Mouse (Mus musculus): ENCODE measurements around the gene Wnt16. TPM values are rescaled to one million over a fixed set of nuclear protein-coding genes. Genes with fewer than 3 reads are reported as not detected.
A peak's percentile ranks its signal among the peaks of the same experiment; 100 is the strongest.

The Wnt16 gene
- polyA plus RNA-seq, 1 experiment from 2014 or later, result not detected

- Histone ChIP-seq H3K27me3 (ENCODE audit: control insufficient read depth, insufficient read depth, low read depth, low read length) (peaks cover 16% of the 10 kb centered on the region), H3K4me3 (ENCODE audit: low read depth, low read length) (no peak overlapping the region), H3K36me3 (ENCODE audit: control insufficient read depth, insufficient read depth) (no peaks in the 10 kb centered on the region), H3K9ac (ENCODE audit: low read depth, low read length) (no peak overlapping the region), H3K9me3 (replicated peaks; ENCODE audit: control insufficient read depth, low read length) (no peaks in the 10 kb centered on the region), H3K4me2 (ENCODE audit: low read depth, low read length) (no peak overlapping the region), H3K27ac (ENCODE audit: low read length) (no peak overlapping the region), H3K4me1 (ENCODE audit: control insufficient read depth, low read depth, low read length) (no peaks in the 10 kb centered on the region; the same call in 1 of the 2 replicates)
- no peak for ATAC-seq (ENCODE audit: low read depth)
- 57% methylated on average over 3 of the region's 3 CpGs for WGBS (ENCODE audit: insufficient replicate concordance)
Observed at GRCm38 (mm10) chr6:22293922-22294321, 5.9 kb downstream of the Wnt16 start.

DNA sequence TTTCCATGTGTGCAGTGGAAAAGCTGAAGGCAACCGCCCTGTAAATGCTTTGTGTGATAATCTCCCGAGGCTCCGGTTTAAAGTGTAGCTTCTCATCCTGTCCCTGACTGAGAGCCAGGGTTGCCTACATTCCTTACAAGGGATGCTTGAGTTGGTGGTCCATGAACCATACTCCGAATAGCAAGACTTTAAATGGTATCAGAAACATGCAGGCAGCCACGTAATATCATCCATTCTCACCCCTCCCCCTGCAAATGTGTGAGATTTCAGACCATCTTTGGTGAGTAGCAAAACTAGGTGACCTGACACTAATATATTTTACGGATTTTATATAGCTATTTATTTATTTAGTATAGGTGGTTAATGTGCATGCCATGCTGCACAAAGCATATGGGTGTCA, 9.0 kb downstream of the Wnt16 start:
- Histone ChIP-seq H3K27me3 (ENCODE audit: control insufficient read depth, insufficient read depth, low read depth, low read length) (no peaks in the 10 kb centered on the region), H3K9me3 (replicated peaks; ENCODE audit: control insufficient read depth, low read length) (no peaks in the 10 kb centered on the region), H3K9ac (ENCODE audit: low read depth, low read length) (no peak overlapping the region), H3K4me1 (ENCODE audit: control insufficient read depth, low read depth, low read length) (no peaks in the 10 kb centered on the region), H3K4me3 (ENCODE audit: low read depth, low read length) (no peak overlapping the region), H3K36me3 (ENCODE audit: control insufficient read depth, insufficient read depth) (no peaks in the 10 kb centered on the region), H3K4me2 (ENCODE audit: low read depth, low read length) (no peak overlapping the region), H3K27ac (ENCODE audit: low read length) (no peak overlapping the region)
- 68% methylated on average over 6 of the region's 6 CpGs for WGBS (ENCODE audit: insufficient replicate concordance)
- no peak for ATAC-seq (ENCODE audit: low read depth)

DNA sequence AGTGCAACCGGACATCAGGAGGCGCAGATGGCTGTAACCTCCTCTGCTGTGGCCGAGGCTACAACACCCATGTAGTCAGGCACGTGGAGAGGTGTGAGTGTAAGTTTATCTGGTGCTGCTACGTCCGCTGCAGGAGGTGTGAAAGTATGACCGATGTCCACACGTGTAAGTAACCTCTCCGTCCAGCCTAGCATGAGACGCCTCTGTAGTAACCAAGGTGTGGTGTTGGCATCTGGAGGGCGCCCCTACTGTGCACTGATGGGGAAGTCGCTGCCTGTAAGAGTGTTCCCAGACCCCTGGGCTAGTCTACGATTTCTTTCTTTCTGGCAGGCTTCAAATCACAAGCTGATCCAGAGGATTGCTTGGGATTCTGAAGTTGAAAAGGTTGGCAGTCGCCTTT, 10.0 kb downstream of the Wnt16 start:
- 62% methylated on average over 14 of the region's 14 CpGs for WGBS (ENCODE audit: insufficient replicate concordance)
- H3K9ac ChIP-seq (ENCODE audit: low read depth, low read length), result no peak overlapping the region

DNA sequence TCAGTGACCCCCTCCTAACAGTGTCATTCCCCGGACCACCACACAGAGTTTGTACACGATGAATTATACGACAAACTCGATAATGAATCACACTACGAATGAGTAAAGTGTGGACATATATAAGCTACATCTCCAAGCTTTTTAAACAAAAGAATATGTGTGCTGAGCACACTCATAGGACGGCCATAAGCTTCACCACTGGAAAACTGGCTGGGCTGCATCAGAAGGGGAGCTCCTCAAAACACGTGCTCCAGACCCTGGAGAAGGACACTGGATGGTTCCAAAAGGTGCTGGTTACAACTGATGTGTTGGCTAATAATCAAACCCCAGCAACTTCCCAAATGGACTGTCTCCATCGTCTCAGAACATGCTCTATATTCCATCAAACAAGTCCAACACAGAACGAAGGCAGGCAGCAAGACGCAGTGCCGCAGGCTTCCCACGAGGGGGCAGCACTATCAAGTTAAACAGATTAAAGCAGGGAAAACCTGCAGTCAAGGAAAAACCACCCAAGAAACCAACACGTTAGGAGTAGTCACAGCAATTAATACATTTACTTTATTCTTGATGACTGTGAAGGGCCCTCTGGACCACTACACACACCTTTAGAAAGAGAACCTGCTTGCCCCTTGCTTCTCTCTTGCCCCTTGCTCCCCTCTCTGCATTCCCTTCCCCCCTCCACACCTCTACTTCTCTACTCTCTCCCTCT, 37.5 kb downstream of the Wnt16 start:
- Histone ChIP-seq H3K9ac (ENCODE audit: low read depth, low read length) (no peak overlapping the region), H3K4me1 (ENCODE audit: control insufficient read depth, low read depth, low read length) (no peaks in the 10 kb centered on the region), H3K4me3 (ENCODE audit: low read depth, low read length) (no peak overlapping the region), H3K27ac (ENCODE audit: low read length) (no peak overlapping the region), H3K36me3 (ENCODE audit: control insufficient read depth, insufficient read depth) (no peaks in the 10 kb centered on the region; the same call in 1 of the 2 replicates), H3K9me3 (replicated peaks; ENCODE audit: control insufficient read depth, low read length) (no peaks in the 10 kb centered on the region), H3K27me3 (ENCODE audit: control insufficient read depth, insufficient read depth, low read depth, low read length) (no peaks in the 10 kb centered on the region), H3K4me2 (ENCODE audit: low read depth, low read length) (no peak overlapping the region)
- 49% methylated on average over 13 of the region's 13 CpGs for WGBS (ENCODE audit: insufficient replicate concordance)
- ATAC-seq (ENCODE audit: low read depth), result peak; percentile 11; the same call in 1 of the 2 replicates

More for the DNA sequence above, 10.0 kb downstream of the Wnt16 start:
- H3K4me1 ChIP-seq (ENCODE audit: control insufficient read depth, low read depth, low read length), result no peaks in the 10 kb centered on the region
- no peak overlapping the region for H3K4me3 ChIP-seq (ENCODE audit: low read depth, low read length)
- H3K27ac ChIP-seq (ENCODE audit: low read length), result no peak overlapping the region
- H3K9me3 ChIP-seq (replicated peaks; ENCODE audit: control insufficient read depth, low read length), result no peaks in the 10 kb centered on the region
- ATAC-seq (ENCODE audit: low read depth), result no peak
- H3K4me2 ChIP-seq (ENCODE audit: low read depth, low read length), result no peak overlapping the region
- H3K36me3 ChIP-seq (ENCODE audit: control insufficient read depth, insufficient read depth), result no peaks in the 10 kb centered on the region
- H3K27me3 ChIP-seq (ENCODE audit: control insufficient read depth, insufficient read depth, low read depth, low read length), result no peaks in the 10 kb centered on the region

DNA sequence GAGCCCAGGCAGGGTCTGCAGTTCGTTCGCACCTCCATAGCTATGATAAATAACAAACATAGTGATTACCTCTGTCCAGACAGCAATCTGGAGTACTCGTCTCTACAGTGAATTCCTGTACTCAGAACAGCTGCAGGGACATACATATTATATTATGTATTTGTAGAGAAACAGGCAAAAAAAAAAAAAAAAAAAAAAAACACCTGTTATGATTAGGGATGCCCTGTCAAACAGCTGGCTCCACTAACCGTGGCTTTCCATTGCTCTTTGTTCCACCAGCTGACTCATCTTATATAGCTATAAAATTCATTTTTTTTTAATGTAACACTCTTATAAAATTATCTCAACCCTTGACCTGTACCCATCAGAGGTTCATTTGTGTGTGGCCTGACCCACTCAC, 38.3 kb downstream of the Wnt16 start:
- H3K36me3 ChIP-seq (ENCODE audit: control insufficient read depth, insufficient read depth), result no peaks in the 10 kb centered on the region; the same call in 1 of the 2 replicates
- no peak for ATAC-seq (ENCODE audit: low read depth)
- H3K27ac ChIP-seq (ENCODE audit: low read length), result no peak overlapping the region
- H3K9me3 ChIP-seq (replicated peaks; ENCODE audit: control insufficient read depth, low read length), result no peaks in the 10 kb centered on the region
- H3K9ac ChIP-seq (ENCODE audit: low read depth, low read length), result no peak overlapping the region
- WGBS (ENCODE audit: insufficient replicate concordance), result 64% methylated on average over 4 of the region's 4 CpGs
- no peak overlapping the region for H3K4me3 ChIP-seq (ENCODE audit: low read depth, low read length)
- no peaks in the 10 kb centered on the region for H3K4me1 ChIP-seq (ENCODE audit: control insufficient read depth, low read depth, low read length)
- H3K4me2 ChIP-seq (ENCODE audit: low read depth, low read length), result no peak overlapping the region
- no peaks in the 10 kb centered on the region for H3K27me3 ChIP-seq (ENCODE audit: control insufficient read depth, insufficient read depth, low read depth, low read length)

GRCm38 (mm10) chr6:22327091-22327490, 39.1 kb downstream of the Wnt16 start:
- Histone ChIP-seq H3K4me1 (ENCODE audit: control insufficient read depth, low read depth, low read length) (no peaks in the 10 kb centered on the region), H3K27ac (ENCODE audit: low read length) (peak overlapping the region; percentile 39), H3K36me3 (ENCODE audit: control insufficient read depth, insufficient read depth) (no peaks in the 10 kb centered on the region; the same call in 1 of the 2 replicates), H3K4me3 (ENCODE audit: low read depth, low read length) (no peak overlapping the region), H3K4me2 (ENCODE audit: low read depth, low read length) (no peak overlapping the region), H3K9me3 (replicated peaks; ENCODE audit: control insufficient read depth, low read length) (no peaks in the 10 kb centered on the region), H3K27me3 (ENCODE audit: control insufficient read depth, insufficient read depth, low read depth, low read length) (no peaks in the 10 kb centered on the region), H3K9ac (ENCODE audit: low read depth, low read length) (no peak overlapping the region)
- peak; percentile 64 for ATAC-seq (ENCODE audit: low read depth)
- WGBS (ENCODE audit: insufficient replicate concordance), result 67% methylated on average over 4 of the region's 4 CpGs

DNA sequence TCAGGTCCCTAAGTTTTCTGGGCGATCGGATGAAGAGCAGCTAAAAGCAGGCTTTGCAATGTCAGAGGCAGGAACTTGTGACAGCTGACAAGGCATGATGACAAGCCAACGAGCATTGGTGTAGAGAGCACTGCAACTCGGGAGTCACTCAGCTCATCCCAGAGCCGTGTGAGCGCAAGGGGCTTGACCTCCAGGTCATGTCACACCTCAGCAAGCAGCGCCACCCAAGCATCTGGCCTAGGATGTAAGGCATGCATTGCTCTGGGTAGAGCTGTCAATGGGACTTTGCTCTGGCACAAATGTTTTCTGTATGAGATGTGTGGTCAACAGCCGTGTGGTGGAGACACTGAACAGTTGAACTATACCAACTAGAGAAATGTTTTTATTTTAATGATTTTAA, 39.9 kb downstream of the Wnt16 start:
- 70% methylated on average over 8 of the region's 8 CpGs for WGBS (ENCODE audit: insufficient replicate concordance)

DNA sequence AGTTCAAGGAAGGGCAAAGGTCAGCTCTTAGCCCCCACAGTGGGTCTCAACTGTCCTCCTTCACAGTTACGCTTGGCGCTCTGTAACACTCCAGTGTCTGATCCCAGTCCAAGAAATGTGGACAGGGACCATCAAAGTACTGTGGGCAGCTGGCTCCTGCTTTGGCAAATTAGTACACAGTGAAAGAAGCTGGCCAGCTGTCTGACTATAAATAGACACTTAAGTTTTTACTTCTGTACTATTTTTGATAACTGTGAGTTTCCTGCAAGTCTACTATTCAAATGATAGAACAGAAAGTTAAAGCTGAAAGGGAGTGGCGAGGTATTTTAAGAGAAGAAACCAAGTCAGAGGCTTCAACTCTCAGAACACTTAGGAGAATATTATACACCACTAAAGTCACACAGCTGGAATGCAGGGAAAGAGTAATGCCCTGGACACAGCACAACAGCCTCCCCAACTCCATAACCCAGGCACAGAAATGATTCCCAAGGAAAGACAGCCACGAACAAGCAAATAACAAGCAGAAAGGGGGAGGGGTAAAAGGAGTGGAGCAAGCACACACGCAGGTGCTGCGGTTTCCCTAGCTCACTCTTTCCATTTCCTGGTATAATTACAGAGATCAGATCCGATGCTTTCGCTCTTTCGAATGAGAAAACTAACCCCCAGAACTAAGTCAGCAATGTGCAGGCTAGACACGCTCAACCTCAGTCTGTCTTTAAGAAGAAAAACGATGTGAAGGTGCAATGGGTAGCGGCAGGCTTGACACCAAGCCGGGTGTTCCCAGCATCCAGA, 42.3 kb downstream of the Wnt16 start:
- 73% methylated on average over 13 of the region's 13 CpGs for WGBS (ENCODE audit: insufficient replicate concordance)
- Histone ChIP-seq H3K4me2 (ENCODE audit: low read depth, low read length) (no peak overlapping the region), H3K9ac (ENCODE audit: low read depth, low read length) (no peak overlapping the region), H3K9me3 (replicated peaks; ENCODE audit: control insufficient read depth, low read length) (no peaks in the 10 kb centered on the region), H3K27me3 (ENCODE audit: control insufficient read depth, insufficient read depth, low read depth, low read length) (no peaks in the 10 kb centered on the region), H3K4me3 (ENCODE audit: low read depth, low read length) (no peak overlapping the region), H3K27ac (ENCODE audit: low read length) (no peak overlapping the region), H3K36me3 (ENCODE audit: control insufficient read depth, insufficient read depth) (no peaks in the 10 kb centered on the region; the same call in 1 of the 2 replicates), H3K4me1 (ENCODE audit: control insufficient read depth, low read depth, low read length) (no peaks in the 10 kb centered on the region)
- no peak for ATAC-seq (ENCODE audit: low read depth)

More for the DNA sequence above, 39.9 kb downstream of the Wnt16 start:
- no peak overlapping the region for H3K9ac ChIP-seq (ENCODE audit: low read depth, low read length)
- no peak for ATAC-seq (ENCODE audit: low read depth)
- H3K9me3 ChIP-seq (replicated peaks; ENCODE audit: control insufficient read depth, low read length), result no peaks in the 10 kb centered on the region
- no peaks in the 10 kb centered on the region for H3K4me1 ChIP-seq (ENCODE audit: control insufficient read depth, low read depth, low read length)
- no peak overlapping the region for H3K4me2 ChIP-seq (ENCODE audit: low read depth, low read length)
- H3K27ac ChIP-seq (ENCODE audit: low read length), result no peak overlapping the region; the same call in 1 of the 2 replicates
- H3K36me3 ChIP-seq (ENCODE audit: control insufficient read depth, insufficient read depth), result no peaks in the 10 kb centered on the region; the same call in 1 of the 2 replicates
- H3K4me3 ChIP-seq (ENCODE audit: low read depth, low read length), result no peak overlapping the region
- H3K27me3 ChIP-seq (ENCODE audit: control insufficient read depth, insufficient read depth, low read depth, low read length), result no peaks in the 10 kb centered on the region

DNA sequence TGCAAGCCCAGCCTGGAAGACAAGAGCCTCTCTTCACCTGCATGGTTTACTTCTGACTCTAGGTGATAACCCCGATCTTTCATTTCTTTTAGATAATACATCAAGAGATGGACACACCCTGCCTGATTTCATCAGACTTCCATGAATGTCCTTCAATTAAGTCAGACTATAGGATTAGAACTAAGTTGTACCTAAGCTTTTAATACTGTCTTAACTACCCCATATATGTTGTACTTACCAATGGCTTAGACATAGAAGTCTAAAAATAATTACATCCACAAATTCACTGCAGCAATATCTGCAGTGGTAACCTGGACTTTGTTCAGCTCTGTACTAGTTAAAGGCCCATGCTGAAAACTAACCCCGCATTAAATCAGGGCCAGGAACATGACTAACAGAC, 44.5 kb downstream of the Wnt16 start:
- no peak for ATAC-seq (ENCODE audit: low read depth)
- no peaks in the 10 kb centered on the region for H3K27me3 ChIP-seq (ENCODE audit: control insufficient read depth, insufficient read depth, low read depth, low read length)
- no peak overlapping the region for H3K4me2 ChIP-seq (ENCODE audit: low read depth, low read length)
- 65% methylated on average over 2 of the region's 2 CpGs for WGBS (ENCODE audit: insufficient replicate concordance)
- H3K4me1 ChIP-seq (ENCODE audit: control insufficient read depth, low read depth, low read length), result no peaks in the 10 kb centered on the region
- no peak overlapping the region for H3K27ac ChIP-seq (ENCODE audit: low read length)
- H3K36me3 ChIP-seq (ENCODE audit: control insufficient read depth, insufficient read depth), result no peaks in the 10 kb centered on the region; the same call in 1 of the 2 replicates
- no peak overlapping the region for H3K4me3 ChIP-seq (ENCODE audit: low read depth, low read length)
- H3K9ac ChIP-seq (ENCODE audit: low read depth, low read length), result no peak overlapping the region
- H3K9me3 ChIP-seq (replicated peaks; ENCODE audit: control insufficient read depth, low read length), result no peaks in the 10 kb centered on the region

Data from liver, embryonic 16.5 days (tissue).